Mouse (Mus musculus): ENCODE results near the gene Arntl.

- TF ChIP-seq CTCF (IDR thresholded peaks at IDR 0.05): no peak
- TF ChIP-seq EP300 (IDR thresholded peaks at IDR 0.05): no peak
Observed at GRCm38 (mm10) chr7:113349089-113349488, 141.8 kb downstream of the Arntl start.
